Mouse (Mus musculus) intestine, embryonic 16.5 days (tissue): Measurements from ENCODE around the gene Nlrx1. TPM values are rescaled to one million over a fixed set of nuclear protein-coding genes. Genes with fewer than 3 reads are reported as not detected.

Experiments used
- ATAC-seq: fragments of 200-750 bp; cut with Nextera tagmentation; 2 replicates; pipeline ENCODE4 v1.8.0; 2017; ENCODE audit warnings: moderate TSS enrichment, moderate library complexity
- H3K27ac ChIP-seq: fragments of 300-500 bp; sonication (generic); 2 replicates; pipeline ENCODE4 v1.5.1; 2014; ENCODE audit warnings: mild to moderate bottlenecking, low read length
- H3K27me3 ChIP-seq: fragments of 300-500 bp; sonication (generic); replicated peaks from 2 replicates; pipeline ENCODE4 v1.6.1; 2014; ENCODE audit warnings: low read length, control low read depth, mixed read lengths; ENCODE audit not compliant: control insufficient read depth, insufficient read depth
- H3K36me3 ChIP-seq: fragments of 300-500 bp; sonication (generic); 2 replicates; pipeline ENCODE4 v1.6.1; 2014; ENCODE audit warnings: low read length, control low read depth; ENCODE audit not compliant: control insufficient read depth, insufficient read depth
- H3K4me1 ChIP-seq: fragments of 300-500 bp; sonication (generic); 2 replicates; pipeline ENCODE4 v1.6.1; 2014; ENCODE audit warnings: low read length, control low read depth, mixed read lengths; ENCODE audit not compliant: control insufficient read depth, insufficient read depth
- H3K4me2 ChIP-seq: fragments of 300-500 bp; sonication (generic); 2 replicates; pipeline ENCODE4 v1.6.1; 2014; ENCODE audit warnings: low read depth, low read length, control low read depth
- H3K4me3 ChIP-seq: fragments of 300-500 bp; sonication (generic); 2 replicates; pipeline ENCODE4 v1.5.1; 2014; ENCODE audit warnings: mild to moderate bottlenecking, low read length
- H3K9ac ChIP-seq: fragments of 300-500 bp; sonication (generic); 2 replicates; pipeline ENCODE4 v1.6.1; 2014; ENCODE audit warnings: low read depth, low read length
- H3K9me3 ChIP-seq: fragments of 300-500 bp; sonication (generic); 2 replicates; pipeline ENCODE4 v1.6.1; 2016; ENCODE audit warnings: low read length, control low read depth; ENCODE audit not compliant: control insufficient read depth
- WGBS: fragments of 180-500 bp; shearing (Covaris S2); extraction: QIAGEN DNeasy Blood & Tissue Kit; methylation state at CpG from one replicate; pipeline ENCODE4 v1.1.7; 2014; 5-methylcytosine and 5-hydroxymethylcytosine counted together
- polyA plus RNA-seq: library from polyadenylated mRNA; unstranded; fragments of >200 nt; fragmentation: Nextera tagmentation; extraction: Ambion mirVana; gene quantifications from 2 replicates; pipeline ENCODE4 v1.2.1, GENCODE M21; 2015

Gene Nlrx1
- polyA plus RNA-seq, 1 experiment from 2014 or later, result 5.5 TPM

DNA sequence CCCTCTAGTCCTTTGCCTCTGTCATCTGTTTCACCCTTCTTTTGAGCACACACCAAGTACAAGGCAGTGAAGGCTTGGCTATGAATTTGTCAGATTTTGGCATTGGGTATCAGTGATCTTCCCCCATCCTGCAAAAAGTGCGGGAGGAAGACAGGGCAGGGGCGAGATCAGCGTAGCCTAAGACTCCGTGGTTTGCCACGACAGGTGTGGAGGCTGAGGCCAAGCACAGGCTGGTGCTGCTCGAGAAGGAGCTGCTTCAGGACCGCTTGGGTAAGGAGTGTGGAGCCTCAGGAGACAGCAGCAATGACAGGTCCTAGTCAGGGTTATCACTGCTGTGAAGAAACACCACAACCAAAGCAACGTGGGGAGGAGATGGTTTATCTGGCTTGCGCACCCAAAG lies 27.0 kb downstream of the Nlrx1 start:
- Histone ChIP-seq H3K4me3 (no peak overlapping the region), H3K9ac (no peak overlapping the region), H3K9me3 (no peaks in the 10 kb centered on the region), H3K27me3 (no peaks in the 10 kb centered on the region), H3K27ac (no peak overlapping the region), H3K4me2 (no peak overlapping the region), H3K36me3 (no peaks in the 10 kb centered on the region), H3K4me1 (0 out of 2 replicates have a peak, but pooled peaks cover 4% of the 10 kb centered on the region)
- 73% methylated on average over 9 of the region's 9 CpGs for WGBS
- no peak for ATAC-seq

GRCm38 (mm10) chr9:44240911-44241310 lies 27.5 kb downstream of the Nlrx1 start:
- H3K9ac ChIP-seq, result no peak overlapping the region
- ATAC-seq, result no peak
- H3K36me3 ChIP-seq, result no peaks in the 10 kb centered on the region
- H3K4me3 ChIP-seq, result no peak overlapping the region
- no peaks in the 10 kb centered on the region for H3K9me3 ChIP-seq
- WGBS, result 63% methylated on average over 5 of the region's 5 CpGs
- 0 out of 2 replicates have a peak, but pooled peaks cover 4% of the 10 kb centered on the region for H3K4me1 ChIP-seq
- no peak overlapping the region for H3K27ac ChIP-seq
- no peaks in the 10 kb centered on the region for H3K27me3 ChIP-seq
- H3K4me2 ChIP-seq, result no peak overlapping the region

GRCm38 (mm10) chr9:44240399-44240798 lies 28.0 kb downstream of the Nlrx1 start, which contains the start of gene Ccdc153:
Gene Ccdc153, plus strand, starts transcription at chr9:44240676.
- no peak for ATAC-seq
- H3K27me3 ChIP-seq, result no peaks in the 10 kb centered on the region
- H3K36me3 ChIP-seq, result no peaks in the 10 kb centered on the region
- no peak within 1 kb of the TSS for H3K9ac ChIP-seq
- 0 out of 2 replicates have a peak, but pooled peaks cover 4% of the 10 kb centered on the region for H3K4me1 ChIP-seq
- H3K27ac ChIP-seq, result no peak within 1 kb of the TSS
- H3K9me3 ChIP-seq, result no peaks in the 10 kb centered on the region
- H3K4me2 ChIP-seq, result no peak within 1 kb of the TSS
- WGBS, result 53% methylated on average over 2 of the region's 2 CpGs
- H3K4me3 ChIP-seq, result no peak within 1 kb of the TSS

DNA sequence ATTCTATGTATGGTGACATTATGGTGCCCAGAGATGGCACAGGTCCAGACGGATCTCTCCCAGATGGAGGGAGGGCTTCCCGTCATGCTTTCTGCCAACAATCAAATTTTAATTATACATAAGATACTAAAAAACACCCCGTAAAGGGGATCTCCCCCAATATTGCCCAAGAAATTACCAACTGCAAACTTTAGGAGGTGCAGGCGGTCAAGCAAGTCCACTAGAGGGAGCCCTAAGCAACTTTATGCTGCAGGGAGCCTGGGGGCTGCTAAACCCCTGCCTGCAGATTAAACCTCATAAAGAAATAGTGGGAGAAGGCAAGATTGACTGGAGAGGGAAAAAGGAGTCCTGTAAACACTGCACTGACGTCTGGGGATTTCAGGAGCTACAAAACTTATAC lies 29.0 kb downstream of the Nlrx1 start:
- H3K36me3 ChIP-seq, result no peaks in the 10 kb centered on the region
- no peak for ATAC-seq
- no peak overlapping the region for H3K4me3 ChIP-seq
- no peak overlapping the region for H3K4me2 ChIP-seq
- H3K27ac ChIP-seq, result no peak overlapping the region
- H3K9ac ChIP-seq, result no peak overlapping the region
- WGBS, result 6% methylated on average over 5 of the region's 5 CpGs
- H3K27me3 ChIP-seq, result no peaks in the 10 kb centered on the region
- H3K9me3 ChIP-seq, result no peaks in the 10 kb centered on the region
- H3K4me1 ChIP-seq, result 0 out of 2 replicates have a peak, but pooled peaks cover 4% of the 10 kb centered on the region

DNA sequence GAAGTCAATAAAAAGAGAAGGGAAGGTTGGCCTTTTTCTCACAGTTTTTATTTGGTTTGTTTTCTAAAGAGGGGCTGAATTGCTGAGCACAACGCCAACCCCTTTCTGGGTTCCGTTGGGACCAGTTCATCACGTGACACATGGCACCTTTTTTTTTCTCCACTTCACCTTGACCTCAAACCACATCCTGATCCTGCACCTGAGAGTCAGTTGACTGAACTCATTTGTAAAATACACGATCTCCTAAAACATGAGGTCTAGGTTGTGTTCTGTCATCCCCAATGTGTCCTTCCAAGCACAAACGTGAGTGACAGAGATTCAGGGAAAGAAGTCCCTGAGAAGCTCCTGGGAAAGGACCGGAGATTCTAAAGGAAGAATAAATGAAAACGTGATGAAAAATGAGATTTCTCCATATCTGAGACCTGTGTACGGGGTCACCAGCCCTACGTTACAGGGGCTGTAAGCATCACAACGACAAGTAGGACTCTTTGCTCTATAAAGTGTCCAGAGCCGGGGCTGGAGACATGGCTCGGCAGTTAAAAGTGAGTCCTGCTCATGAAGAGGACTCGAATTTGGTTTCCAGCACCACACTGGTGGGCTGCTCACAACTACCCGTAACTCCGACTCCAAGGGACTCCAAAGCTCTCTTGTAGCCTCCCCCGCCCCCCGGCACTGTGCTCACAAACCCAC lies 29.8 kb downstream of the Nlrx1 start:
- H3K4me2 ChIP-seq, result no peak overlapping the region
- no peaks in the 10 kb centered on the region for H3K9me3 ChIP-seq
- ATAC-seq, result no peak
- H3K27ac ChIP-seq, result no peak overlapping the region
- no peak overlapping the region for H3K9ac ChIP-seq
- WGBS, result 78% methylated on average over 17 of the region's 17 CpGs
- no peak overlapping the region for H3K4me3 ChIP-seq
- no peaks in the 10 kb centered on the region for H3K27me3 ChIP-seq
- 0 out of 2 replicates have a peak, but pooled peaks cover 4% of the 10 kb centered on the region for H3K4me1 ChIP-seq
- no peaks in the 10 kb centered on the region for H3K36me3 ChIP-seq

DNA sequence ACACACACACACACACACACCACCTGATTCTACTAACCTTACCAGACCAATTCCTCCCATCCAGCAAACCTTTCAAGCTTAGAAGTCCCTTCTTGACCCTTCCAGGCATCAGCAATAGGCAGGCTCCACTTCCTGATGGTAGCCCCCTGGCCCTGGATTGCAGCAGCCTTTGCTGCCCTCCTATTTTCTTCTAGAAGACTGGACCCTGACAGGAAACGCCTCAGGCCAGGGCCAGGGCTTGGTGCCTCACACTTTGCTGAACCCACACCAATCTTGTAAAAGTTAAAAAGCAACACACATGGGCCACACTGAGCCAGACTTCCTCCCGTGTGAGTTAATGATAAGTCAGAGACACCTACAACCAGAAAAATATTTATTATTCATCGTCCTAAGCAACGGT lies 31.3 kb downstream of the Nlrx1 start:
- Histone ChIP-seq H3K4me3 (no peak overlapping the region), H3K9me3 (no peaks in the 10 kb centered on the region), H3K36me3 (no peaks in the 10 kb centered on the region), H3K27ac (no peak overlapping the region), H3K4me2 (no peak overlapping the region), H3K9ac (no peak overlapping the region), H3K27me3 (no peaks in the 10 kb centered on the region), H3K4me1 (peaks cover 8% of the 10 kb centered on the region)
- 79% methylated on average over 4 of the region's 4 CpGs for WGBS
- no peak for ATAC-seq

- H3K27me3 ChIP-seq, result no peaks in the 10 kb centered on the region
- no peaks in the 10 kb centered on the region for H3K36me3 ChIP-seq
- H3K9me3 ChIP-seq, result no peaks in the 10 kb centered on the region
- H3K4me1 ChIP-seq, result peaks cover 13% of the 10 kb centered on the region
- WGBS, result 67% methylated on average over 4 of the region's 4 CpGs
- ATAC-seq, result no peak
- no peak overlapping the region for H3K27ac ChIP-seq
- H3K9ac ChIP-seq, result no peak overlapping the region
- H3K4me2 ChIP-seq, result no peak overlapping the region
- no peak overlapping the region for H3K4me3 ChIP-seq
These were observed 31.8 kb downstream of the Nlrx1 start for GRCm38 (mm10) chr9:44236601-44237000.

DNA sequence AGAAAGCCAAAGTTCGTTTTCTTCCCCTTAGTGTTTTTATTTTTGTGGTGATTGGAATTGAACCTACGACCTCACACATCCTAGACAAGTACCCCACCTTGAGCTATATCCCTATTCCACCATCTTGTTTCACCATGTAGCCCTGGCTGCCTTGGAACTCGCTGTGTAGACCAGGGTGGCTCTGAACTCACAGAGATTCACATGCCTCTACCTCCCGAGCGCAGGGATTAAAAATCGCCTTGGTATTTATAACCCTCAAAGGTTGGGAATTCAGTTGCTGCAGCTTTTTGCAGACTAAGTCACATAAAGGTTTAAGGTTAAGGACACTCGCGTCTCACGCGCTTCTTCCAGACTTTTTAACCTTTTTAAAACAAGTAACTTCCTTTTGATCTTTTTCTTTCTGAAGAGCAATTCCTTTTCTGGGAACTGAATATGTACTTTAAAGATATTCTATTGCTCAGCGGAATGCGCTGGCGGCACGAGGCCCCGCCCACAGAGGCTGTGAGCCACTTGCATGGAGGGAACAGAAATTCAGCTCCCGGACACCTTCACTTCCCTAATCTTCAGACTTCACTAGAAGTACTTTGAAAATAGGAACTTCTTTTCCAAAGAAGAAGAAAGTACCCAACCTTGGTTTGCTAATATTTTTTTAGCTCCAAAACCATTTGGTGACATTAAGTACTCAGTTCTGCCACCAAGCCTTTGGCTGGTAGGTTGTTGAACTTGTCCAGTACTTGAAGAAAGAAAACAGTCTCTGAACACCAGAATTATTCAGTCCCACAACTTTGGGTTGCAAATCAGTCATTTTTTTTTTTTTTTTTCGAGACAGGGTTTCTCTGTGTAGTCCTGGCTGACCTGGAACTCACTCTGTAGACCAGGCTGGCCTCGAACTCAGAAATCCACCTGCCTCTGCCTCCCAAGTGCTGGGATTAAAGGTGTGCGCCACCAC lies 33.6 kb downstream of the Nlrx1 start:
- H3K4me1 ChIP-seq, result peaks cover 15% of the 10 kb centered on the region
- peak; percentile 45 for ATAC-seq
- H3K36me3 ChIP-seq, result no peaks in the 10 kb centered on the region
- 20% methylated on average over 19 of the region's 19 CpGs for WGBS
- peak overlapping the region; percentile 56 for H3K27ac ChIP-seq
- peak overlapping the region; percentile 27 for H3K9ac ChIP-seq
- H3K27me3 ChIP-seq, result no peaks in the 10 kb centered on the region
- peak overlapping the region; percentile 91 for H3K4me3 ChIP-seq
- H3K4me2 ChIP-seq, result peak overlapping the region; percentile 56
- H3K9me3 ChIP-seq, result no peaks in the 10 kb centered on the region

GRCm38 (mm10) chr9:44233802-44234478 lies 34.5 kb downstream of the Nlrx1 start, which contains the start of gene Cbl:
Gene Cbl, minus strand, starts transcription at chr9:44234049.
- WGBS, result 0% methylated on average over 75 of the region's 76 CpGs
- peak within 1 kb of the TSS; percentile 93 for H3K27ac ChIP-seq
- H3K36me3 ChIP-seq, result no peaks in the 10 kb centered on the region
- peak within 1 kb of the TSS; percentile 95 for H3K9ac ChIP-seq
- ATAC-seq, result peak; percentile 94
- H3K4me3 ChIP-seq, result peak within 1 kb of the TSS; percentile 91
- H3K27me3 ChIP-seq, result no peaks in the 10 kb centered on the region
- peaks cover 17% of the 10 kb centered on the region for H3K4me1 ChIP-seq
- no peaks in the 10 kb centered on the region for H3K9me3 ChIP-seq
- peak within 1 kb of the TSS; percentile 57 for H3K4me2 ChIP-seq
